Mouse (Mus musculus) neural tube, embryonic 15.5 days (tissue): ENCODE measurements around the gene Gm20521. TPM values are rescaled to one million over a fixed set of nuclear protein-coding genes. Genes with fewer than 3 reads are reported as not detected.

ENCODE experiments used
- ATAC-seq: fragments of 200-750 bp; cut with Nextera tagmentation; 2 replicates; pipeline ENCODE4 v1.8.0; 2017; ENCODE audit warnings: mild to moderate bottlenecking, moderate TSS enrichment, moderate library complexity; ENCODE audit not compliant: low FRiP score
- H3K27ac ChIP-seq: fragments of 300-500 bp; sonication (generic); replicated peaks from 2 replicates; pipeline ENCODE4 v1.5.1; 2015; ENCODE audit warnings: mild to moderate bottlenecking, inconsistent platforms
- H3K27me3 ChIP-seq: fragments of 300-500 bp; sonication (generic); replicated peaks from 2 replicates; pipeline ENCODE4 v1.6.1; 2015; ENCODE audit warnings: inconsistent platforms
- H3K36me3 ChIP-seq: fragments of 300-500 bp; sonication (generic); 2 replicates; pipeline ENCODE4 v1.6.1; 2015; ENCODE audit warnings: inconsistent platforms
- H3K4me1 ChIP-seq: fragments of 300-500 bp; sonication (generic); 2 replicates; pipeline ENCODE4 v1.6.1; 2015; ENCODE audit warnings: inconsistent platforms
- H3K4me2 ChIP-seq: fragments of 300-500 bp; sonication (generic); 2 replicates; pipeline ENCODE4 v1.6.1; 2015; ENCODE audit warnings: inconsistent platforms, mild to moderate bottlenecking, moderate library complexity
- H3K4me3 ChIP-seq: fragments of 300-500 bp; sonication (generic); replicated peaks from 2 replicates; pipeline ENCODE4 v1.5.1; 2015; ENCODE audit warnings: mild to moderate bottlenecking, inconsistent platforms
- H3K9ac ChIP-seq: fragments of 300-500 bp; sonication (generic); replicated peaks from 2 replicates; pipeline ENCODE4 v1.6.1; 2015; ENCODE audit warnings: mild to moderate bottlenecking, inconsistent platforms
- H3K9me3 ChIP-seq: fragments of 300-500 bp; sonication (generic); replicated peaks from 2 replicates; pipeline ENCODE4 v1.6.1; 2016; ENCODE audit warnings: inconsistent platforms
- WGBS: fragments of 180-500 bp; shearing (Covaris S2); methylation state at CpG from one replicate; pipeline ENCODE4 v1.1.7; 2015; ENCODE audit warnings: mixed read lengths; 5-methylcytosine and 5-hydroxymethylcytosine counted together
- polyA plus RNA-seq: library from polyadenylated mRNA; unstranded; fragments of >200 nt; fragmentation: Nextera tagmentation; extraction: Ambion mirVana; gene quantifications from 2 replicates; pipeline ENCODE4 v1.2.1, GENCODE M21; 2015

Gm20521 gene
- polyA plus RNA-seq, 1 experiment from 2014 or later = not detected

DNA sequence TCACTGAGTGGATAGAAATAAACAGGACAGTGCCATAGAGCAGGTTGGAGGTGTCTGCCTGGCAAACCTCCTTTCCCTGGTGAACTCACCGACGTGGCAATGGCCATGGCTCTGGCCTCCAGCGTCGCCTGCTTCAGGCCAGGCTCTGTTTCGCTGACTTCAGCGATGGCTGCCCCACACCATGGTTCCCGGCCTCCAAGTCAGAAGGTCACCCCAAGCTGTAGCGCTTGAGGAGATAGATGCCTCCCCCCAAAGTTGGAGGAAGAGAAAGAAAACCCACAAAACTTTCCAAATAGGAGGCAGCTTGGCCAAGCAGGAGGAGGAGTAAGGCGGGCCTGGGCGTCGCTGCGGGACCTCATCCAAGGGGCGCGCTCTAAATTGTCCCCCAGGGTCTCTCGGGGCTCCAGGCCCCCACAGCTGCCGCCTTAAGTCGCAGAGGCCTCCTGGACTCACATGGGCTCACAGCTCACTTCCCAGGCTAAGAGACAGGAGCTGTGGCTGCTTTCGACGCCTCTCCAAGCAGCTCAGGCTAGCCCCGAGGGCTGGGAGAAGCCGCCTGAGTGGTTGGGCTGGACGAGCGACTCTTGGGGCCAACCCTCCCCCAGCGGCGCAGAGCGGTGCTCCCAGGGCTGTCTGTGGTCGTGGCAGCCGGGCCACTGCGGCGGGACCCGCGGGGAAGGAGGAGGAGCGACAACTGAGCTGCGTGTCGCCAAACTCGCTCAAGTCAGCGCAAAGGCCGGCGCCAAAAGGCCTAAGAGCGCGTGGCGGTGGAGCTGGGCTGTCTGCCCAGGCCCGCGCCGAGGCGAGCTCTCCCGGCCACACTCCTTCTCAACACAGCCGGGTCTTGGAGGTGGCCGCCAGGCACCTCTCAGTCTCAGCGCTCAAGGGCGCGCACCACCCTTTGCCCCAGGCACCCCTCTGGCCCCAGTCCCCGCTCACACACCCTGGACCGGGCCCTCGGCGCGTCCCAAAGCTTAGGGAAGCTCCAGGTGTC, 42.4 kb downstream of the Gm20521 start, which contains the start of gene Efs:
TSS of gene Efs (minus strand) at position 778 of the 994 bp plus-strand sequence.
- WGBS = under 1% methylated on average over 57 of the region's 57 CpGs
- H3K4me3 ChIP-seq = peak within 1 kb of the TSS; percentile 52
- peak within 1 kb of the TSS; percentile 97 for H3K4me2 ChIP-seq
- peak within 1 kb of the TSS; percentile 68 for H3K9ac ChIP-seq
- ATAC-seq = peak; percentile 45
- H3K9me3 ChIP-seq = no peaks in the 10 kb centered on the region; the same call in 1 of the 2 replicates
- peak within 1 kb of the TSS; percentile 88 for H3K27ac ChIP-seq
- H3K27me3 ChIP-seq = 0 out of 2 replicates have a peak, but pooled peaks cover 3% of the 10 kb centered on the region
- H3K36me3 ChIP-seq = peaks cover 6% of the 10 kb centered on the region; the same call in 1 of the 2 replicates
- H3K4me1 ChIP-seq = peaks cover 49% of the 10 kb centered on the region

DNA sequence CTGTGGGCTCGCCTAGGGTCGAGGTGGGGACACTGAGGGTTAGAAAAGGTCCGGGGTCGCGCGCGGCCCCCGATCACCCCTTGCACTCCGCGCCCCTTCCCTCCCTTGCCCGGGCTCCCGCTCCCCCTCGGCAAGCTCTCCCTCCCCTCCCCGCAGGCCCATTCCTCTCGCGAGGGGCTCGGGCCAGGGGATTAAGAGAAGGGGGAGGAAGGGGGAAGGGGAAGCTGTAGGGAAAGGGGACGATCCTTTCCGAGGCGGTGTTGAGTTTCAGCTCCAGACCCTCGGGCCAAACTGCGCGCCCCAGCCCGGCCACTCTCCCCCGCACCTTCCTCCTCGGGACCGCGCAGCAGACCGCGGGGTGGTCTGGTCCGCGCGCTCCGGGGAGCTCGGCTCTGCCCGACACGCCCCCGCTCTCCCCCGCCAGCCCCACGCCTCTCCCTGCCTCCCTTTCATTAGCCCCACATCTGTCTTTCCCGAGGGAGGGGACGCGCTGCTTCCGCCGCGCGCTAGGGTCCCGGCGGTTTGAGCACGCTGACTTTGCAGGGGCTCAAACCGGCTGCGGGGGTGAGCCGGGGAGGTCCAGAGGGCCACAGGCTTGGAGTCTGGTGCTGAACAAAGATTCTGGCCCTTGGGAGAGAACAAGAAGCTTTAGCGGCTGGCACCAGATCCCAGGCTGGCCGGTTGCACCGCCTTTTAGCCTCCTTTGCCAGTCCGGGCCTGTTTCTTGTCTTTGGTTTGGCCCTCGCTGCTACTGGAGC, 43.3 kb downstream of the Gm20521 start:
- Histone ChIP-seq H3K9me3 (no peaks in the 10 kb centered on the region; the same call in 1 of the 2 replicates), H3K36me3 (no peaks in the 10 kb centered on the region), H3K27me3 (0 out of 2 replicates have a peak, but pooled peaks cover 3% of the 10 kb centered on the region), H3K4me3 (peak overlapping the region; percentile 52), H3K4me2 (peak overlapping the region; percentile 97), H3K9ac (peak overlapping the region; percentile 68), H3K4me1 (peaks cover 49% of the 10 kb centered on the region), H3K27ac (peak overlapping the region; percentile 88)
- ATAC-seq = peak; percentile 71
- under 1% methylated on average over 46 of the region's 58 CpGs for WGBS

DNA sequence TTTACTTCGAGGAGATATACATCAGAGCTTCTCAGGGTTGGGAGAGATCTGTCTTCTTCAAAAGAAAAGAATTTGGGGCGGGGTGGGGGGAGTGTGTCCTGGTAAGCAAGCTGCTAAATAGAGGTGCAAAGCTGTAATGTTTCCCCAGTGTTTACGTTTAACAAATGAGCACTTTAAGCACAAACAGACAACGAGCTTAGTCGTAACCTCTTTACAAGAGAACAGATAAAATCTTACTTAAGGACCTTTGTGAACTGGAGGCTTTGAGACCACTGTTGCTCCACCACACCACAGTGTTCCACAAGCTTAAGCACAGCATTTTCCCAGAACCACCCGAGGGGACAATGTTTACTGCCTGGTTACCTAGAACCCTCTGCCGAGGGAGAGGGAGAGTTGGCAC, 44.1 kb downstream of the Gm20521 start:
- 13% methylated on average over 7 of the region's 7 CpGs for WGBS
- Histone ChIP-seq H3K4me2 (peak overlapping the region; percentile 97), H3K27me3 (0 out of 2 replicates have a peak, but pooled peaks cover 3% of the 10 kb centered on the region), H3K36me3 (no peaks in the 10 kb centered on the region), H3K4me3 (peak overlapping the region; percentile 52), H3K9ac (peak overlapping the region; percentile 68; the same call in 1 of the 2 replicates), H3K4me1 (peaks cover 49% of the 10 kb centered on the region), H3K9me3 (no peaks in the 10 kb centered on the region), H3K27ac (peak overlapping the region; percentile 88)
- ATAC-seq = no peak

DNA sequence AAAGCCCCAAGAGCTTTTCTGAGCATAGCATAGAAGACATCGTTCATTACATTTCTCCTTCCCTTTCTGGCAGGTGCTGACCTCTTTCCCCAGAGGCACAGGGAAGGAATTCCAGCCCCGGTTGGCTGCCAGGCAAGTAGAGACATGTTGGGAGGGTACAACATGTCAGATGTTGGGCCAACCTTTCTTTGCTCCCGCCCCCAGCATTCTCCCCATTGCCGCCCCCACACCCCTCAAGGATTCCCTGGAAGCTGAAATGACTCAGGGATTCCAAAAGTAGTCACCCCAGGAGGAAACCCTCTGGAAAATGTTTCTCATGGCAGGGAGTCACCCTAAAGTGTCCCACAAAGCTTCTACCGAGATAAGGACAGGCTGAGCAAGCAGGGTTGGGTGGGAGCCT, 46.6 kb downstream of the Gm20521 start:
- H3K4me1 ChIP-seq = peaks cover 38% of the 10 kb centered on the region
- H3K9ac ChIP-seq = no peak overlapping the region
- ATAC-seq = no peak
- H3K27ac ChIP-seq = no peak overlapping the region
- 0 out of 2 replicates have a peak, but pooled peaks cover 3% of the 10 kb centered on the region for H3K27me3 ChIP-seq
- no peak overlapping the region for H3K4me3 ChIP-seq
- H3K36me3 ChIP-seq = no peaks in the 10 kb centered on the region
- no peak overlapping the region for H3K4me2 ChIP-seq
- 82% methylated on average over 5 of the region's 5 CpGs for WGBS
- H3K9me3 ChIP-seq = no peaks in the 10 kb centered on the region

DNA sequence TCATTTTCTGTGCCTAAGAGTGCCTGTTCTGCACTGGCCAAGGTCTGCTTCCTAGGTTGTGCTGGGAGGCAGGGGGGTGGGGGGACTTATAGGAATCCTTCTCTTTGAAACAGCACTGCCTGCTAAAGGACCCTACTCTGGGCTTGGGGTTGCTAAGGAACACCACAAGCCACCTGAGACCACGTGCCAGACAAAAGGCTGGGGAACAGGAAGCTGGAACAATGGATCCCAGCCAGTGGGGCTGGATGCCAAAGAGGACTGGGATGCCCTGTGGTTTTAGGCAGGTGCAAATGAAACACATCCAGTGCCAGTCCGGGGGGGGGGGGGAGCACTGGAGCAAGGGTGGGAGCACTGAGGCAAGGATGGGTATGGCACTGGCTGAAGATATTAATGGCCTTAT, 47.2 kb downstream of the Gm20521 start:
- 7% methylated on average over 2 of the region's 2 CpGs for WGBS
- Histone ChIP-seq H3K36me3 (no peaks in the 10 kb centered on the region), H3K9ac (no peak overlapping the region), H3K4me3 (no peak overlapping the region), H3K9me3 (no peaks in the 10 kb centered on the region), H3K27ac (no peak overlapping the region), H3K27me3 (0 out of 2 replicates have a peak, but pooled peaks cover 3% of the 10 kb centered on the region), H3K4me1 (peaks cover 32% of the 10 kb centered on the region), H3K4me2 (no peak overlapping the region)
- no peak for ATAC-seq

GRCm38 (mm10) chr14:54932645-54933150, 49.5 kb downstream of the Gm20521 start, which contains the start of gene Il25:
Gene Il25 (plus strand): TSS chr14:54932695.
- Histone ChIP-seq H3K9ac (no peak within 1 kb of the TSS), H3K27me3 (0 out of 2 replicates have a peak, but pooled peaks cover 1% of the 10 kb centered on the region), H3K4me2 (no peak within 1 kb of the TSS), H3K4me3 (no peak within 1 kb of the TSS), H3K27ac (no peak within 1 kb of the TSS), H3K36me3 (no peaks in the 10 kb centered on the region), H3K4me1 (peaks cover 19% of the 10 kb centered on the region), H3K9me3 (no peaks in the 10 kb centered on the region)
- no peak for ATAC-seq
- WGBS = 20% methylated on average over 6 of the region's 6 CpGs

GRCm38 (mm10) chr14:54935904-54936830, 52.9 kb downstream of the Gm20521 start, which contains the start of gene Cmtm5:
Gene Cmtm5 (plus strand): TSS chr14:54936261.
- Histone ChIP-seq H3K36me3 (no peaks in the 10 kb centered on the region), H3K4me3 (no peak within 1 kb of the TSS), H3K27ac (peak within 1 kb of the TSS; percentile 49), H3K9me3 (no peaks in the 10 kb centered on the region), H3K4me1 (peaks cover 15% of the 10 kb centered on the region), H3K4me2 (peak within 1 kb of the TSS; percentile 39), H3K9ac (peak within 1 kb of the TSS; percentile 10; the same call in 1 of the 2 replicates), H3K27me3 (no peaks in the 10 kb centered on the region)
- ATAC-seq = peak; percentile 65
- WGBS = 32% methylated on average over 8 of the region's 8 CpGs

- Histone ChIP-seq H3K9ac (peak overlapping the region; percentile 10; the same call in 1 of the 2 replicates), H3K36me3 (no peaks in the 10 kb centered on the region), H3K4me3 (no peak overlapping the region), H3K27ac (peak overlapping the region; percentile 49), H3K9me3 (no peaks in the 10 kb centered on the region), H3K4me2 (peak overlapping the region; percentile 39), H3K27me3 (no peaks in the 10 kb centered on the region), H3K4me1 (peaks cover 15% of the 10 kb centered on the region)
- ATAC-seq = no peak
- WGBS = 57% methylated on average over 6 of the region's 6 CpGs
Measured at GRCm38 (mm10) chr14:54936831-54937160, 53.6 kb downstream of the Gm20521 start.

DNA sequence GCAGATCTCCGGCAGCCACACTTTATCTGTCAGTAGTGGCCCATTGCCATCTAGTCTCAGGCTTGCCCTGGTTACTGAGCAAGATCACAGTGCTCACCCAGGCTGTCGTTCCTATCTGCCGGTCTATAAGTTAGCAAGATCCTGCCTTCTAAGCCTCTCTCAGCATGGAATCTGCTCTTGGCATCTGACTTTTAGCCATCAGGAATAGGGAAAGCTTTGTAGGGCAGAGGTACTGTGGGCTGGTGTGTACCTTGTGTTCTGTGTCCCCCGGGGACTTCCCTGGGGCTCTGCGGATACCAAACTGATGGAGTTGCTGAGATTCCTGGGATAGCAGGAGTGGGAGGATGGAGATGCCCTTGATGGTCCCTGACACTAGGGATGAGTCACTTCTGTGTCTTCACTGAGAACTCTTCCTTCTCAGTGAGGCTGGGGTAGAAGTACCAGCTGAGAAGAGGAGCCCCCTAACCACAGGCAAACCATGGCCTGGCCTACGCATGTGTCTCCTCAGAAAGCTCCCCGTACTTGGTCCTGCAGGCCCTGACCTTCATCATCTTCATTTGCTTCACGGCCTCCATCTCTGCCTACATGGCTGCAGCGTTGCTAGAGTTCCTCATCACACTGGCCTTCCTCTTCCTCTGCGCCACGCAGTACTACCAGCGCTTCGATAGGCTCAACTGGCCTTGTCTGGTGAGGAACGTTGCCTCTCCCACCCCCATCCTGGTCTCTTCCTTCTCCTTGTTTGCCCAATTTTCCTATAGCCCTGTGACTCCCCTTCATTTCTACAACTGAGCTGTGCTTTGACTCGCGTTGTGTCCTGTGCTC, 54.3 kb downstream of the Gm20521 start:
- ATAC-seq = no peak
- Histone ChIP-seq H3K4me3 (no peak overlapping the region), H3K27ac (no peak overlapping the region), H3K36me3 (no peaks in the 10 kb centered on the region), H3K4me2 (peak overlapping the region; percentile 3; the same call in 1 of the 2 replicates), H3K4me1 (peaks cover 15% of the 10 kb centered on the region), H3K9ac (no peak overlapping the region), H3K9me3 (no peaks in the 10 kb centered on the region), H3K27me3 (no peaks in the 10 kb centered on the region)
- 91% methylated on average over 16 of the region's 16 CpGs for WGBS
